Mouse (Mus musculus): Measurements from ENCODE around the gene Tnfsf12.

Gene Tnfsf12

DNA sequence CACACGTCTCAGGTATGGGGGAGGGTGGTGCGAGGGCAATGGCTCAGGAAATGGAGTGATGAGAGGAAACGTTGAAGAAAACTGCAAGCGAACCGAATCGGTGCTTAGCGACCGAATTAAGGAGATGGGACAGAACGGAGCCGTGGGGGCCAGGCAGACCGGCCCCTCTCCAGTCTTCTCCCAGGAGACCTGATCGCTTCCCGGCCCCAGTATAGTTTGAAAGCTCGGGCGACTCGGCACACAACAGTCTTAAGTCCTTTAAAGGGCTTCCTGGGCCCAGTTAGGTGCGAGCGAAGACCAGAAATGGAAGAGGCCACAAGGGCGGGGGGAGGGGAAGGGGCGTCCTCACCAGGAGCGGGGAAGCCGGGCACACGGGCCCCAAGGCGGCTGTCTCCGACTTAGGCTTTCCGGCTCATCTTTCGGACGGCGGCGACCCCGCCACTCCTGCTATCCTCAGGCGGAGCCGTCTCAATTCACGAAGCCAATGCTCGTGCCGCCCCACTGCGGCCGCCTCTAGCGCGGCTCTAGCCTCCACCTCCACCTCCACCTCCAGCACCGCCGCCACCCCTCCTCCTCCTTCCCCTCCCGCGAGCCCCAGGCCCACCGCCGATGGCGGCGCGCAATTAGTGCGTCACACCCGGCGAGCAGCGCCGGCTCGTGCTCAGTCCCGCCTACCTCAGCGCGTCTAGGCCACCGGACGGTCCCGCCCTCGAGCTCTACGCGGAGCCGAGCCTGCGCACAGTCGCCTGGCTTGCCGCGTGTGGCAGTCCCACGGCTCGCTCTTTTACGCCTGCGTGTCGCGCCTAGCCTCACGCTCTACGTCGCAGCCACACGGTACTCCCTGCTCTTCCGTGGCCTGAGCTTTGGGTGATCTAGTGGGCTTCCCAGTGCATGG lies 14.1 kb downstream of the Tnfsf12 start, which contains the start of gene Senp3:
TSS of gene Senp3 (minus strand) at position 771 of the 895 bp plus-strand sequence.
- DNase-seq (ENCODE audit: low spot score) = peak; percentile 98

DNA sequence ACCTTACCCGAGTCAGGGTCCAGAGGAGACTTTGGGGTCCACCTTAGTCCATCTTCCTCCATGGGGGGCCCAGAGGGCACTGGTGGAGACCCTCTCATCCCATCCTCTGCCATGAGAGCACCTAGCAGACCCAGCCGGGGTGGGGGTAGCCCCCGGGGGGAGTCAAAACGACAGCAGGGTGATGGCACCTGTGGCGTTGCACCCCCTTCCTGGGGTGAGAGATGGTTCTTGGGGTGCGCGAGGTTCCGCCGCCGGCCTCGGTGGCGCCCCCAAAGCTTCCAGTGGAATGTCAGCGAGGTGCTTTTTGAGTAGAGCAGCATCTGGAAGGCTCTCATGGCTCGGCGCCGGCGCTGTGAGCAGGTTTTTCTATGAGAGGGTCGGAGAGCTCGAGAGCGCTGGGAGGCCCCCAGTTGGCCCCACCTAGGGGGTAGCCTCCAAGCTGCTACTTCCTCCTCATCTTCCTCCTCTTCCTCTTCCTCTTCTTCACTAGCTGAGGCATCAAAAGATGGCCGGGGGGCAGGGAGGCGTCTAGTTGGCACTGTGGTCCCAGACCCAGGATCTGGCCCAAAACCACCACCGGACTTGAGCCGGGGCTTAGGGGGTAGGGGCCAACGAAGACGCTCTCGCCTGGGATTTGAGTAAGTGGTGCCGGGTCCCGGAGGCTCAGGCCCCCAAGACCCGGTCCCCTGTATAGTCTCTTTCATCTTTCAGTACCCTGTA lies 15.4 kb downstream of the Tnfsf12 start:
- DNase-seq (ENCODE audit: low spot score) = no peak

DNA sequence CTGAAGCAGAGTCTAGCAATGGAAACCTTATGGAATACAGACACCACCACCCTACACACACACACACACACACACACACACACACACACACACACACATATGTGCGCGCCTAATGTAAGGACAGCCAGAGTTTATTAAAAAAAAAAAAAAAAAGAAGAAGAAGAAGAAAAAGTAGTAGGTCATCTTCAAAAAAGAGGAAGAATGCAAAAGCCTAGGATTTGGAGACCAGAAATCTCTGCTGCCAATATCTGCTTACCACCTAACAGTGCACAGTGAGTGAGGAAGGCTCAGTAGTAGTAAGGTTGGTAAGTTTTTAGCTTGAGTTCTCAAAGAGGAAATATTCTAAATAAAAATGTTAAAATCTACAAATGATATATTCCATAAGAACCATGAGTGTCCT lies 16.5 kb downstream of the Tnfsf12 start:
- DNase-seq (ENCODE audit: low spot score) = no peak

DNA sequence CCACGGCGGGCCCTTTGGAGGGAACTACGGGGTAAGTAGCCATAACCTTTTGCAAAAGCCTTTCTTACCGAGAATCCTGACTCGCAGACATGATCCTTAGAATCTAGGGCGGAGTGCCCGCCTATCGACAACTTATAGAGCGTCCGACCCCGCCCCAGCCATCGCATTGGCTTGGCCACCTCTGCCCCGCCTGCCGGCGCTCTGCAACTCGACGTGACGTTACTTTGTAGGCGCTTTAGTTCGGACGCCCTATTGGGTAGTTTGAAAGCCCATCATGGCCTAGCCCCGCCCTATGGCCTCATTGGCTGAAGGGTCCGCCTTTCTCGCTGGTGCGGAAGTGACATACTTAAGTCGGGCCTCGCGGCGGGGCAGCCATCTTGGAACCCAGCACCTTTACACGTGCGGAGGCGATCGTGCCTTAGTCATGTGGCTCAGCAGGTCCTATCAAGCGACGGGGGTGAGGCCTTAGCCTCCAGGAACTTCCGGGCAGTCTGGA lies 23.4 kb downstream of the Tnfsf12 start, which contains the start of gene Eif4a1:
TSS of gene Eif4a1 (minus strand) at position 213 of the 496 bp plus-strand sequence.
- peak; percentile 100 for DNase-seq (ENCODE audit: low spot score)

DNA sequence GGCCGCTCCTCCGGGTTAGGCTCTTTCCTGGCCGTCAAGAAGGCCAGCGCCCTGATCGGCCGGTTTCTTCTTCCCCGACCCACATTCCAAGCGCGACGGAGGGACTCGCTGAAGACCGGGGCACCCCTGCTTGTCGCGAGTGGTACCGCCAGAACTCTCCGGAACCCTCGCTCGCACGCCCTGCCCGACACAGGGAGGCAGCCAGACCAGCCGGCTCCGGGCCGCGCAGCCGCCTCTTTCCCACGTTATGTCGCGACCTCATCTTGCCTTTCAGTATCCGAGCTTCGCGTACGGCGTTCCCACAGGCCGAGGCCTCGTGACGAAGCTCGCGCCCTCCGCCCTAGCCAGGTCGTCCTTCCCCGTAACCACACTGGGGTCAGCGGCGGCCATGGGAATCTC lies 23.9 kb downstream of the Tnfsf12 start:
- no peak for DNase-seq (ENCODE audit: low spot score)

DNA sequence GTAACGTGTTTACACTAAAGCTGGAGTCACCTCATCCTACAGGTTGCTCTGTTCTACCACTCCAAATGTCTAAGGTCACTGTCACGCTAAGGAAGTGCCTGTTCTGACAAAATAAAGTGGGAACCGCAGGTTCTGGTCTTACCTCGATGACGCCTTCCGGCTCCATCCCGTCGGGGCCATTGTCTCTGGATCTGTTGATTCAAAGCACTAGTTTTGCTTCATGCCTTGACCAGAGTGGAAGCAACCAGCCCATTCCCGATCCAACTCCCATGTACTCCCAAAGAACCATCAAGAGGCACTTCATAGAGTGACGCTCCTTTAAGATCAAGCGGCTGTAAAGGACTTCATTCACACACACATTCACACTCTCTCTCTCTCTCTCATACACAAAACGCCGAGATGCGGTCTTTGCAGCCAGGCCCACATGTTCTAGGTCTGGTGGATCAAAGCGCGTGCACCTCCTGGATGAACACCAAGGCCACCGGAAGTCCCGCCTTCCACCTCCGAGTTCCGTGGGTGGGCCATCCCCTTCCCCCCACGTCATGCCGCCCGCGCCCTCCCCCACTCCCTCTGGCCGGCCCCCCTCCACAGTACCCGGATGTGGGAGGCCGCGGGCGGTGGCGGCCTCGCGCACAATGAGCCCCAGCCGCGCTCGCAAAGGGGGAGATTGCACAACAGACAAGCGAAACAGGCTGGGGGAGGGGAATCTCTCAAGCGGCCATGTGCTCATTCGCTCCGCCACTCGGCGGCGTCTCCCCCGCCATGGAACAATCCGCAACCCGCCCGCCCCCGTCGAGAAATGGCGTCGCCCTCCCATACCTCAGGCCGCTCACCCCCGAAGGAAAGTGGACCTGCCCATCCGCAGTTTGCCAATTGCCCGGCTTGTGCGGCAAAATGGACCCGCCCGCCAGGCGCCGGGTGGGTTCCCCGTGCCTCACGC lies 24.6 kb downstream of the Tnfsf12 start:
- DNase-seq (ENCODE audit: low spot score) = peak; percentile 98

DNA sequence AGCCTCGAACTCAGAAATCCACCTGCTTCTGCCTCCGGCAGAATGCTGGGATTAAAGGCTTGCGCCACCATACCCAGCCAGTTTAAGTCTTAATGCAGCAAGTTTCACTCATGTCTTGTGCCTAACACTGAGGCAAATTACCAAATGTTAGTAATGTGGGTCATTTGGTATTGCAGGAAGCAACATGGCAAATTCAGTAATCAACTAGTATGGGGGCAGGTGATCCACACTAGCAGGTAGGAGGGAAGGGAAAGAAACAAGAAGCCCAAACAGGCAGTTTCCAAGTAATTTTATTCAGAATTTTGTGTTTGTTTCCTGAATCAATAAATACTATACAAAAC lies 29.0 kb downstream of the Tnfsf12 start:
- no peak for DNase-seq (ENCODE audit: low spot score)

DNA sequence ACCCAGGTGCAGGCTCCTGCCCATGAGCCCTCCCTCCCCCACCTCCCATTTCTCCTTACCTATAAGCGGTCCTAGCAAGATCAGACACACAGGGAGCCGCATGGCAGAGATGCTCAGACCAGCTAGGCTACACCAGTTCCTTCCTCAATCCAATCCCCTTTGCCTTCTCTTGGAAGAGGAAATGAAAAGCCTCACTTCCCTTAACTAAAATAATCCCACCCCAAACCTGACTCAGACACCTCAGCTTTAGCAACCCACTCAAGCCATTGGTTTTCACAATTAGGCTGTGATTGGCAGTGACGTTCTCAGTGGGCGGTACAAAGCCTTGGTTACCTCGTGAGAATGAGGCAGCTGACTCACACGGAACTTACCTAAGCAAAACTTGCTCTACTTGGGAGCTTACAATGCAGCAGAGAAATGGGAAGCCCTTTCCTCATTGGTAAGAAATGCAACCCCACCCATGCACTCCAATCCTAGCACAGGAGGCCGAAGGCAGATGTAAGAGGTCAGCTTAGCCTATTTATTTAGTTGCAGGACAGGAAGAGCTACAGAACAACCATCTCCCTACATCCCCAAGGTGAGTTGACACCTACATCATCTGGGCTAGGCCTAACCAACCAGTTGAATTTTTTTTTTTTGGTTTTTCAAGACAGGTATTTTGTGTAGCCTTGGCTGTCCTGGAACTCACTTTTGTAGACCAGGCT lies 29.5 kb downstream of the Tnfsf12 start, which contains the start of gene Cd68:
TSS of gene Cd68 (minus strand) at position 193 of the 704 bp plus-strand sequence.
- peak; percentile 62 for DNase-seq (ENCODE audit: low spot score)

DNA sequence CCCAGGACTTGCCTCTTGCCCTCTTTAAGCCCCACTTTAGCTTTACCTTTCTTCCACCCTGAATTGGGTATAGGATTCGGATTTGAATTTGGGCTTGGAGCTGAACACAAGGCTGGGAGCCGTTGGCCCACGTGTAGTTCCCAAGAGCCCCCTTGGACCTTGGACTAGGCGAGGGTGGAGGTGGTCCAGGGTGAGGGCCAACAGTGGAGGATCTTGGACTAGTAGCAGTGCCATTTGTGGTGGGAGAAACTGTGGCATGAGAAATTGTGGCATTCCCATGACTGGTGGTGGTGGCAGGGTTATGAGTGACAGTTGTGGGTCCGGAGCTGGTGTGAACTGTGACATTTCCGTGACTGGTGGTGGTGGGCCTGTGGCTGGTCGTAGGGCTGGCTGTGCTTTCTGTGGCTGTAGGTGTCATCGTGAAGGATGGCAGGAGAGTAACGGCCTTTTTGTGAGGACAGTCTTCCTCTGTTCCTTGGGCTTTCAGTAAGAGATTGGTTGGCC lies 30.1 kb downstream of the Tnfsf12 start:
- no peak for DNase-seq (ENCODE audit: low spot score)

DNA sequence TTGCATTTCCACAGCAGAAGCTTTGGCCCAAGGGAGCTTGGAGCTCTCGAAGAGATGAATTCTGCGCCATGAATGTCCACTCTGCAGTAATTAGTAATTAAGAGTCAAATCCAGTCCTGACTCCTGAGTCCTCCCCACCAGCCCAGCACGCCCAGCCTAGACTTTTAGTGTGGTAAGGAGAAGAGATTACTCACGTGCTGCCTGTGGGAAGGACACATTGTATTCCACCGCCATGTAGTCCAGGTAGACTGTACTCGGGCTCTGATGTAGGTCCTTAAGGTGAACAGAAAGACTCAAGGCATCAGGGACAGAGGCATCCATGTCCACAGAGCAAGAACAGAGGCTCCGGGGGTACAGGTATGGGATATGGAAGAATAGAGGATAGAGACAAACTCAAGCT lies 30.8 kb downstream of the Tnfsf12 start:
- no peak for DNase-seq (ENCODE audit: low spot score)

DNA sequence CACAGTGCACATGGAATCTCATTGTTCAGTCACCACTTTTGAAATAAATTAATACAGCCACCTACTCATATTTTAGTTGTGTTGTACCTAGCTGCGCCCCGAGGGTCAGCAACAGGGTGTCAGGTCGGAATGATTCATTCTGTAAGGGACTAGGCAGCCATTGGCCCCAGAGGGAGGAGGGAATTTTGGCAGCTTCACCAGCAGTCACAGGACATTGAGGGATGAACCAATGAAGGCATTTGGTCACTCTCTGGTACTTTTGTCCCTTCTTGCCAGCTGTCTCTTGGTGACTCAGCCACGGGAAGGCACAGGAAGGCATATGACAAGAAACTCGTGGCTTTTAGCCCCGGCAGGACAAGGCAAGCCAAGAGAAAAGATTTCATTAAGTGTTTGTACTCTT lies 31.9 kb downstream of the Tnfsf12 start:
- no peak for DNase-seq (ENCODE audit: low spot score)

DNA sequence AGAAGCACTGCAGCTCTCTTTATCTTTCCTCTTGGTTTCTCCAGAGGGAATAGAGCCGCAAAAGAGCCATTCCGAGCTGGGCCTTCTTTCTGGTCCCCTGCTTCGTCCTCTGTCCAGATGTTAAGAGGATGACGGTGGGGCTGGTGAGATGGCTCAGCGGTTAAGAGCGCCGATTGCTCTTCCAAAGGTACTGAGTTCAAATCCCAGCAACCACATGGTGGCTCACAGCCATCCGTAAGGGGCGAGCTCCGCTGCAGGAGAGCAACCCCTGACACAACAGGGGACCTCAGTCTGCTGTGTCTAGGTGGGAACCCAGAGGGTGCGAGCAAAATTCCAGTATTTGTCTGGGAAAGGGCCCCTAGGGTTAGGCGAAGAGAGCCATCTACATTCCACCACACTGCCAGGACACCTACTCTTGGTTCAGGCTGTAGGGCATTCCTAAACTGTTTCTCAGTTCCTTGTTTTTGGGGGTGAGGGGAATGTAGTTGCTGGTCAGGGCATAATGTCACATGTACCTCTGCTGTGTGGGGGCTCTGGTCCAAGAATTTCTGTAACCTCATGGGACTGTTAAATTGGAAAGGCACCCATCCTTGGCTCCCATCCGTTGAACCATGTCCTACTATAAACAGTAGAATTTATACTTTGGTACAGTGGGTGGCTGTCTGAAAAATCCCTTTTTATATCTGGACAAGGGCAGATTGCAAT lies 32.5 kb downstream of the Tnfsf12 start:
- no peak for DNase-seq (ENCODE audit: low spot score)

DNA sequence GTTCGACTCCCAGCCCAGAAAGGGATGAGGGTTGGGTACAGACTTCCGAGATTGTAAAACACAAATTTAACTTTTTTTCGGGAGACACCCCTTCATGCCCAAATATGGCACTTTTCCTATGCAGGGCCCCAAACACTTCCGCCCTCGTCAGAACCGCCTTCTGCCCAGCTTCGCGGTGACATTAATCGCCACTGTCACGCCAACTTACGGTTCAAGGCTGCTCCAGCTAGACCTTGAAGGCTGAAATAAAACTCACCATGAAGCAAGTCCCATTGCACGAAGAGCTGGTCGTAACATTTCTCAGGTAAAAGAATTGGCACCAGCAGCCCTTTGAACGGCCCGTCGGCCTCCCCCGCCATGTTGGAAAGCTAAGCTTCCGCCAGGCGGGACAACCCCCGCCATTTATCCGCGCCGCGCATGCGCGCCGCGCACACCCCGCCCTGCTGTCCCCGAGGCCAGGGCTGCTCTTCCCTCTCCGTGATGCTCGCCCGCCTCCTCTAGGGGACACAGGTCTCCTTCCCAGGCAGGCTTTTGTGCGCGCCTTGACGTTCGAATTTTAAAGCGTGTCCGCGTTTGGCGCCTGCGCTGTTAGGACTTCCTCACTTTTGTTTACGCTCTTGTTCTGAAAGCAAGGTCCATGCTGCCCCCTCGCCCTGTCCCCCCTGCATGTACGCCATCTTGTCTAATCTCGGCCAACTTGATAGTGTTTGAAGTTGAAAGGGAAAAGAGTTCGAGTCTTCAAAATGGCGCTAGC lies 33.3 kb downstream of the Tnfsf12 start, which contains the start of gene Mpdu1:
TSS of gene Mpdu1 (minus strand) at position 430 of the 754 bp plus-strand sequence.
- DNase-seq (ENCODE audit: low spot score) = peak; percentile 97

DNA sequence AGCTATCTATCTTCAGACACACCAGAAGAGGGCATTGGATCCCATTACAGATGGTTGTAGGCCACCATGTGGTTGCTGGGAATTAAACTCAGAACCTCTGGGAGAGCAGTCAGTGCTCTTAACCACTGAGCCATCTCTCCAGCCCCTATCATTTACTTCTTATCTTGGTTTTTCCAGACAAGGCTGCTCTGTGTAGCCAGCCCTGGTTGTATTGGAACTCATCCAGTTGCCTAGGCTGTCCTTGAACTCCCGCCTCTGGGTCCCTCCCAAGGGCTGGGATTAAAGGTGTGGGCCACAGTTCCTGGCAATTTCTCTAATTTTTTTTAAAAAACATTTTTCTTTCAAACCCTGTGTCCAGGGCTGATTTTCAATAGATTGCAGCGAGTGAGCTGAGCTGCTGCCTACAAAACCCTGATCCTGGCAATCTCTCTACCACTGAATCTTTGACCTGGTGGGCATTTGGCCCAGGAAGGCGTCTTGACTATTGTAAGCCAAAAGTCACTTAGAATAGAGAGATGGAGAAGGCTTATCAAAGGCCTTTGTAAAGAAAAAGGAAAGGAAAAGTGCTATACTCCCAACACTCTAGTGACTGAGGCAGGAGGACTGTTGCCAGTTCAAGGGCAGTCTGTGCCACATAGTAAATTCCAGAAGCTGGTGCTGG lies 34.3 kb downstream of the Tnfsf12 start:
- no peak for DNase-seq (ENCODE audit: low spot score)

DNA sequence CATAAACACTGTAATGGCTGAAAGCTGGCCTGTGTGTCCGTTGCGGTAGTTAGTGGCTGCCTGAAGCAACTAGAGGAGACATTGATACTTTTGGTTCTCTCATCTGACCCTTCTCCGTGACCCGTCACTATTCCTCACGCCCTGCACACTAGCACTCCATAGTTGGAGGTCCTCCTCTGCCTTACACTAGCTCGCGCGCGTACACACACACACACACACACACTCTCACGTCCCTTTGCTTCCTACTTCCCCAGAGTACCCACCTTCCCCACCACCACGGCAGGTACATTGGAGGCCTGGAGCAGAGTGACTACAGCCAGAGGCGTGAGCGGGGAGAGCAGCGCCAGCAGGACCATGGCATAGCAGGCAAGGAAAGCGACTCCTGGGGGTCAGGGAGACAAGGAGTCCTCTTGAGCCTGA lies 38.2 kb downstream of the Tnfsf12 start:
- DNase-seq (ENCODE audit: low spot score) = no peak

DNA sequence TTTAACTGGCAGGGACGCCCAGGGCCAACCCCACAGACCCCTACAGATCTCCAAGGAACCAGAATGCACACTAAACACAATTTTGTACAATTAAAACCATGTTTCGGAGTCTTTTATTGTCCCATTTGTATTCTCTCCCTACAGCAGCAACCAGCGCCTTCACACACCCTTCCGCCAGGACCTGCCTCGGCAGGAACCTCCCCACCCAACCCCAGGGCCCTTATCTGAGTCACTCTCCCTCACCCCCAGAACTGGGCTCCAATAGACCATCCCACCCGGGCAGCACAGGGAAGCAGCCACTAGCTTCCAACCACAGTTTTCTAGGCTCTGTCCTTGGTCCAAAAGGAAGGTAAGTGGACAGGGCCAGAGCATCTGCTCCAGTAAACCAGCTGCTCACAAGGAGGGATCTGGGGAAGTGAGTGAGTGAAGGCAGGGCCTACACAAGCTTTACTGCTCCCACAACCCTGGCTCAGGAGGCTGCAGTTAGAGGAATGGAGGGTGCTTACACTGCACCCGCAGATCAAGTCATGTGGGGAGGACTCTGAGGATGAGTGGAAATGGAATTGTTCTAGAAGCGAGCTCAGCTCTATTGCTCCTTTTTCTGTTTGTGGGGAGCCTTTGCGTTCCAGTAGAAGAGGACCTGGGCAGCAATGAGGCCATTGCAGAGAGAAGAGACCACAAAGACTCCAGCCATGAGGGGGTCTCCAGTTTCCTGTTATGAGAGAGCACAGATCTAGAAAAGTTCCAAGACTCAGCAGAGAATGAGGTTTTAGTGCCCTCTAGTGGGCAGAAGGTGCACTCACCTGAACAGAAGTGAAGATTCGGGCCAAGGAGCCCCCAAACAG lies 38.8 kb downstream of the Tnfsf12 start:
- DNase-seq (ENCODE audit: low spot score) = peak; percentile 56

DNA sequence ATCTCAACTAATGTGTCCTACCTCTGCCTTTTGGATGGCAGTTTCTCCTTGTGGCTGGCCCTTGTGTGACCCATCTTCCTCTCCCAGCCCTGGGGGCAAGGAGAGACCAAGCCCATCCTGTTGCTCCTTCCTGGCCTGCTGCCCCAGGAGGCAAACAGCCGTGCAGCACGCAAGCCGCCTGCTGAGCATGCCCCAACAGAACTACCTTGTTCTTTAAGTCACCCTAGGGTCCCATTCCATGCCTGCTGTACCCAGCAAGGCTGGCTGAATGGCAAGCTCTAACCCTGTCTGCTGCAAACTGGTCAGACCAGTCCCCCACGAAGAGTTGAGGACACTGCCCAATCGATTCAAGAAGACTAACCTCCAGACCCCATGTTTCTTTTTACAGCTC lies 39.6 kb downstream of the Tnfsf12 start:
- no peak for DNase-seq (ENCODE audit: low spot score)

Measured in T-cell, adult 2 months (primary cell).